Mouse (Mus musculus) adipocyte (in vitro differentiated cells): ENCODE results near the gene Lpin2.

Experiments used
- DNase-seq: peaks from one replicate; pipeline ENCODE4 v3.0.0-alpha.2; 2016; ENCODE audit warnings: low spot score

Gene Lpin2

DNA sequence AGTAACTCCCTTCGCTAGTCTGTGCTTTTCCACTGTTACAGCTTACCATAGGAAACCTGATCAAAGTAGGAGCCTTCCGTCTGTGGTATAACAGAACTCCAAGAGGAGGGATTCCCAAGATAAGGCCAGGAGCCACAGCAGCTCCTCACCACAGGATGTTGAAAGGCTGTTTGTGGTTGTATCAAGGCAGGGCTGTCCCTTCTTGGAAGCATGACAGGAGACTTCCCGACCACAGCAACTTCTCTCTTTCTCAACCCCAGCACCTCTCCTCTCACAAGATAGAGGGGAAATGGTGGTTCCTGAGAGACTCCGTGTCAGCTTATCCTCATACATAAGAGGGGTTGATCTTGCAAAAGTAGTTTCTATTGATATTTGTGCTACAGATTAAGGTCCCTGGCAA, 82.4 kb downstream of the Lpin2 start:
- no peak for DNase-seq

DNA sequence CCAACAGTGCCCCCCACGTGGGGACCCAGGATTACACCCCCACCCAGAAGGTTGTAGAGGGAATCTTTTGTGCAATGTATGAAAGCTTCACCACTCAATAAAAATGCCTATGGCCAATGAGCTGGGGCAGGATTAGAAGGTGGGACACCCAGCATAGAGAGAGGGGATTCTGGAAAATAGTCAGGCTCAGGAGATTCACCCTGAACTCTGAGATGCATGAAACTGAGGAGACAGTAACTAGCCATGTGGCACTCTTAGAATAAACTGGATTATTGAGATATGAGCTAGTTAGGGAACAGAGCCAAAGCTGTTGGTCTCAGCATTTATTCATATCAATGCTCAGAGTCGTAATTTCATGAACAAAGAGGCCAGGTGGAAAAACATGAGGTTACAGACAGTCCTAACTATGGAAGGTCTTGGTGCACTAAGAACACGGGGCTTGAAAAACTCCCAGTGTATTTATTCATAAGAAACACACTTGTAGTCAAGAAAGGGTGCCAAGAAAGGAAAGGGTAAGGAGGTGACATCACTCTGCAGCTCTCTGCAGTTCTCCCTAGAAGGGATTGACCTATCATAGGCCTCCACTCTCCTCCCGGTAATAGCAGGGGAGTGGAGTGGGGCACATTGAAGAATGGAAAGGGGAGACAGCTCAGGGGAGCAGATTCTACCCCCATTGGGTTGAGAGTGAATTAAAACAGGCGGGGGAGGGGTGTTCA, 83.1 kb downstream of the Lpin2 start:
- peak; percentile 69 for DNase-seq

DNA sequence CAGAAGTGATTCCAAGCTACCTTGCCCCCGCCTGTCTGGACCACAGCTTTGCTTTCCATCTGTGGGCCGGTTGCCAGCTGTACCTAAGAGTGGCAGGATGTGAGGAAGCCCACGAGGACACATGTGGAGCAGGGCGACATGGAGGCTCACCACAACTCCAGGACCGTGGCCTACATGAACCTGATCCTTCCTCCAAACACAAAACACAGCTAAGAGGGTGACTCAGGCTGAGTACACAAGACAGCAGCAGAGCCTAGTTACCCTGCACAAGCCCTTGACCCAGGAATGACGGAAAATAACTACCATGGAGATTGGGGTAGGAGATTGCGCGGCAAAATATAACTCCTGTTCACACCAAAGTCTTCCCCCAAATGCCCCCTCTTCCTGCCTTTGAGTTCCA, 85.0 kb downstream of the Lpin2 start:
- DNase-seq: no peak

- DNase-seq: no peak
Observed at GRCm38 (mm10) chr17:71268152-71268551, 85.8 kb downstream of the Lpin2 start.

DNA sequence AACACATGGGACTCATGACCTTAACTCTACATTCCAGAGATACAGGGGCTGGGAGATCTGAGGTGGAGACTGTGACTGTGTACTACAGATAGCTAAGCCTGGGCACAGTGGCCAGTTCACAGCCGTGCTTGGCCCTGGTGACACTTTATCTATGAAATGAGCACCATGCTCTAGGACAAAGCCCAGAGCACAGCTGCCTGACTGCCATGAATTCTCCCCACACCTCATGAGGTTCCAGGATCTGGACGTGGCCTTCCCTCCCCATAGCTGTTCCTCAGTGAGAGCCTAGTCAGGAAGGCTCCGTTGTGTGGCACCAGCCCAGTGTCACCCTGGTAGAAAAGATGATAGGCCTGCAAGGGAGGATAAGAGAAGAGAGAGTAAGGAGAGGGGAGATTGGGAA, 86.2 kb downstream of the Lpin2 start:
- no peak for DNase-seq

DNA sequence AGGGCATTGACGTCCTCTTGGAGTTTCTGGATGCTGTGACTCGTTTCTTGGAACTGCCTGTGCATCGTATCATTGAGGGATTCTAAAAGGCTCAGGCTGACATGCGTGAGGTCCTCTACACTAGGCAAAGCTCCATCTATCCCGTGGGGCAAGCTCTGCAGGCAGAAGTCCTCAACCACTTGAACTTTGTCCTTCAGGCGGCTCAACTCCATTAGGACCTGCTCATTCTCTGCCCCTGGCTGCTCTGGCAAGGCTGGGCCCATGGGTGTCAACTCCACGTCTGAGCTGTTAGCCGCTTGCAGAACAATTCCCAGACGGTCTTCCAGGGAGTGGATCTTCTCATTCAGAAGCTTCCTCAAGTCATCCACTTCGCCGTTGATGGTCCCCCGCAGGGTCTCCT, 91.5 kb downstream of the Lpin2 start:
- DNase-seq: no peak

- peak; percentile 40 for DNase-seq
Observed at GRCm38 (mm10) chr17:71276771-71277170, 94.4 kb downstream of the Lpin2 start.

- DNase-seq: peak; percentile 69
Observed at GRCm38 (mm10) chr17:71277701-71278491, 95.5 kb downstream of the Lpin2 start.

DNA sequence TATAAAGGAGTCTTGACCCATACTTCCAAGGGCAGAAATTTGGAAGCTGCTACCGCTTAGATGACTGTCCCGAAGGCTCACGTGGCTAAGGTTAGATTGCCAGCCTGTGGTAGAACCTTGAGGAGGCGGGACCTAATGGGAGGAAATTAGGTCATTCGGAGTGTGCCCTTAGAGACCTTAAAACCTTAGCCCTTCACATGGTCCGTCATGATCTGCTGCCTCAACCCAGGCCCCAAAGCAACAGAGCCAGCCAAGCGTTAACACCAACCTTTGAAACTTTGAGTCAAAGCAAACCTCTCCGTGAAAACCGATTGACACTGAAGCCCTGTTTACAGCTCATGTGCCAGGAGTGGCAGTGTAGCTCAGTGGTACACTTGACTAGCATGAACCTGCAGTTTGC, 100.4 kb downstream of the Lpin2 start:
- DNase-seq: no peak

DNA sequence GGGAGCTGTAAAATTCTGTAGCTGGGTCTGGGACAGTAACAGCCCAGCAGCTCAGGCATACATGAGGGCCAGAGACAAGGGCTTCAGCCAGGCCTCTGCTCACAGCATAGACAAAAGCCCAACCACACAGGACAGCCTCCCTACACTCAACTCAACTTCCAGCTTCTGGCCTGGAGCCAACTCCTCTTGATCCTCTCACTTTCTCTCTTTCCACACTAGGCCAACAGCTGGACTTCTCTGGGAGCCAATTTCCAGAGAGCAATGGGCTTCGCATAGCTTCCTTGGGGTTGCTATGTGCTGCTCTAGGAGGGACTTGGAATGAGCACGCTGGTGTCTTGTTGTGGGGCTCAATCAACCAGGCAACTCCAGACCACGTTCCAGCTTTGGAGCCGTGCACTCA, 100.9 kb downstream of the Lpin2 start:
- peak; percentile 68 for DNase-seq

DNA sequence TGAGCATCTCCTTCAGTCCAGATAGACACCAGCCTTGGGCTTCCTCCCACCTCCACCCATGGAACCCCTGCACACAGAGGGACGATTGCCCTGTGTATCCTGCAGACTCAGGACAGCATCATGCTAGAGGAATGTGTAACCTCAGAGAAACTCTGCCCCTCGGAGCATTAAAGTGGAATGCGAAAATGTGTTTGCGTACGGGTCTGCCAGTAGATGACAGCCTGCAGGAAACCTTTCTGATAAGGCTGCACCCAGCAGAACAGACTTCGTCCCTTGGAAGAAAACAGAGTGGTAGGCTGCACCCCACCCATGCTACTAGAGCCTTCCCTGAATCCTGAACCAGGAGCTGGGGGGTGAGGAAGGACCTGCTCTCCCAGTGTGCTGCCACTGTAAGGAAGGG, 102.5 kb downstream of the Lpin2 start:
- no peak for DNase-seq

- peak; percentile 93 for DNase-seq
Observed at GRCm38 (mm10) chr17:71285929-71286328, 103.6 kb downstream of the Lpin2 start.

- peak; percentile 41 for DNase-seq
Observed at GRCm38 (mm10) chr17:71287586-71287985, 105.2 kb downstream of the Lpin2 start.

DNA sequence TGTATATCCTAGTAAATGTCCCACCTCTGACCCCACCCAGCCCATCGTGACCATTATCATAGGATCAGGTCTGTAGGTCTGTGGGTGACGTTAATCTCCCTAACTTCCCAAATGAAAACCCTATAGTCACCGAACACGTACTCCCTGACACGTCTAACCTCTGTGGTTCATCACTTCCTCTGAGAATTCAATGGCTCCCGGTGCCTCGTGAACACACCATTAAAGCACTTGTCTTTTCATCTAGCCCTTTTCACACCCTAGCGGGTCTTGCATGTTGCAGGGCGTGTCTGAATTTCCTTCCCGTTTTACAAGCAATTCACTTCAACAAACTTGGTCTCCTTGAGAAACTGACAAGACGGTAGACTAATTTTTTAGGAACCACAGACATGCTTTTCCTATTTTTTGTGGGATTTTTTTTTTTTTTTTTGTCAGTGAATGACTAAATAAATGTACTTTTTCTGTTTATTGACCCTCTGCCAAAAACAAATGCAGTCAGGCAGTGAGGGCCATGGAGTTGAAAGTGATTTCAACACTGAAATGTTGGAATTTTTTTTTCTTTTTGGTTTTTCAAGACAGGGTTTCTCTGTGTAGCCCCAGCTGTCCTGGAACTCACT, 105.9 kb downstream of the Lpin2 start:
- DNase-seq: peak; percentile 42

GRCm38 (mm10) chr17:71288808-71289548, 106.6 kb downstream of the Lpin2 start:
- no peak for DNase-seq

DNA sequence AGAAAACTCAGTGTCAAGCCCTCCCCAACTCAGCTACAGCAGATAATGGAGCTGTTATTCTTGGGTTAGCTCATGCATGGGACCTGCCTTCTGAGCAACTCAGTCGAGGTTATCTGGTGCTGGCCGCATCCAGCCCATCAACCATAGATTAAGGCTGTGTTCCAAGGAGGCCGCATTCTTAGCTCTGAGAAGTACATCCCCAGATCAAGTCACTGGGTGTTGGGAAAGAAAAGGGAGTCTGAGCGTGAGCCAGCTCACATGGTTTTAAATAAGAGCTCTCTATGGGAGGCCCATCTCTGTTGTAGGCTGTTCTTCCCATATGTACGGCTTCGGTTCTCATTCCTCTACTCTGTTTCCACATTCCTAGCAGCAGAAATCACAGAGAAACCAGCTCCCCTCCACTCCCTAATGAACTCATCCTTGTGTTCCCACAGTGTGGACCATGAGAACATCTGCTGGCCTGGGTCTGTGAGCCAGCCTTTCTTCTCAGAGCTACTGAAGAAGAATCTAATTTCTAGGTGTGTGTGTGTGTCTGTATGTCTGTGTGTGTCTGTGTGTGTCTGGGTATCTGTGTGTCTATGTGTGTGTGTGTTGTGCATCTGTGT, 107.3 kb downstream of the Lpin2 start:
- DNase-seq: peak; percentile 36

DNA sequence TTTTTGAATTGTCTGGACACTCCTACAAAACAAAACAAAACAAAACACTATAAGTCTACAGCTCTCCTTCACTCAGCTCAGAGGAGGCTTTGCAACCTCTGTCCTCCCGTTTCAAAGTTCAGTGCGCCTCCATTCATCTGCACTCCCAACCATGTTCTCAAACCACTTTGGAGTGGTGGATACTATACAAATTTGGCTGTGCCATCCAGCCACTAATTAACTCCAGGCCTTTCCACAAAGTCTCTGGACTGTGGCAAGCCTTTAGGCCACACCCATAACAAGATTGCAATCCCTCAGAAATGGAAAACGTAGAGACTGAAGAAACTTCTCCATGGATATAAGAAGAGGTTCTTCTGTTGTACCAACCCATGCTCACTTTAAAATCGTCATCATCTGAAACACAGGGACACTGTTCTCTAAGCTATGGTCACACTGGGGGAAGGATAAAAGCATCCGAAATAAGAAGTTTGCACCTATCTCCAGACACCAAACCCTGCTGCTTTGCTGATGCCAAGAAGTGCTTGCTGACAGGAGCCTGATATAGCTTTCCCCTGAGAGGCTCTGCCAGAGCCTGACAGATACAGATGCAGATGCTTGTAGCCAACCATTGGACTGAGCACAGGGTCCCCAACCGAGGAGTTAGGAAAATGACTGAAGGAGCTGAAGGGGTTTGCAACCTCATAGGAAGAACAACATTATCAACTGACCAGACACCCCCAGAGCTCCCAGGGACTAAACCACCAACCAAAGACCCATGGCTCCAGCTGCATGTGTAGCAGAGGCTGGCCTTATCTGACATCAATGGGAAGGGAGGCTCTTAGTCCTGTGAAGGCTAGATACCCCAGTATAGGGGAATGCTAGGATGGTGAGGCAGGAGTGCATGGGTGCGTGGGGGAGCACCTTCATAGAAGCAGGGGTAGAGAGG, 108.4 kb downstream of the Lpin2 start:
- peak; percentile 51 for DNase-seq

- no peak for DNase-seq
Observed at GRCm38 (mm10) chr17:71291897-71292420, 109.6 kb downstream of the Lpin2 start.

DNA sequence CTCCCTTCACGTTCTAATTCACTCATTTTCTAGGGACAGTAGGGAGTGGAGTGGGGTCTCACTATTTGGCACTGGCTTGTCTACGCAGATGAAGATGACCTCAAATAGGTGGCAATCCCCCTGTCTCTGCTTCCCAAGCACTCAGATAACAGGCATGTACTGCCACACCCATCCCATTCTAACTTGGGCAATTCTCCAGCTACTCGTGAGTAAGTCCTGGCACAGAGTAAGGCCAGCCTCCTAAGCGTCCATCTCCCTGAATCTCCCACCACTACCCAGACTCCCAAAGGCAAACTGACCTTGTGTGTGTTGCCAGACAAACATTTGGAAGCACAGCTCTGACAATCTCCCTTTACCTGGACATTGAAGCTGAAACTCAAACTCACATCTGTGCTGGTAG, 110.5 kb downstream of the Lpin2 start:
- no peak for DNase-seq

- no peak for DNase-seq
Observed at GRCm38 (mm10) chr17:71294570-71294969, 112.2 kb downstream of the Lpin2 start.
